ENCODE assay signal across 8 mouse cellular contexts in the genomic region with DNA sequence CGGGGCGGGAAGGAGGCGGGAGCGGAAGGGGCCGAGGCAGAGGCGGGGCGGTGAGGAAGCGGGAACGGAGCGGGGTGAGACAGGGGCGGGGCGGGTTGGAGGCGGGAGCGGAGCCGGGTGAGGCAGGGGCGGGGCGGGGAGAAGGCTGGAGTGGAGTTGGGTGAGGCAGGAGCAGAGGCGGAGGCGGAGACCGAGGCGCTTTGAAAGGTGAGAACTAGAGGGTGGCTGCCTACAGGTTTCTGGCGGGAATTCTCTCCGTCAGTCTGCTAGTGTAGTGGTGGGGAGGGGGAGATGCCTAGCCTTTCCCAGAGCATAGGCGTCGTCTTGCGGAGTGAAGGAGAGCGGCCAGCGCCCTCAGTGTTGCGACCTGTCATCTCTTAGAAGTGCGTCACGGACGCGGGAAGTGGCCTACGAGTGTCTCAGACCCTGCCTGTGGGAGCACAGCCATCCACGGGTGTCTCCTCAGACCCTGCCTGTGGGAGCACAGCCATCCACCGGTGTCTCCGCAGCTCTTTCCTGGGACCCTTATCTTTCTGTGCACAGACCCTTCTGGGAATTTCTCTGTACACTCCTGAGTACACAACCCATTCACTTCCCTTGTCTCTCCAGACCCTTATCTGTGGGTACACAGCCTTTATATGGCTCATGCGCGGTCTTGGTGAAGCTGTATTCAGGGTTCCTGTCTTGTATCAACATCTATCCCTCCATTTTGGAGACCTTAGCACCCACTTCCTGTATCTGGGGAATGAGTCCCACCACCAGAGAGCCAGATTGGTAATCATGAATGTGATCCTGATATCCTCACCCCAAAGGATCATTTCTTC. TPM values are rescaled to one million over a fixed set of nuclear protein-coding genes. Genes with fewer than 3 reads are reported as not detected.
A peak's percentile ranks its signal among the peaks of the same experiment; 100 is the strongest.
DNase-seq lines count a peak whose midpoint lies in the region; ATAC-seq lines count a peak whose summit lies in the region.

TSS of gene Ccdc82 (plus strand) at position 141 of the 824 bp plus-strand sequence.

- peak; percentile 96 for DNase-seq in ZHBTc4 (ENCODE audit: low read depth, low spot score)
- peak; percentile 79 to 85 for DNase-seq in gastrocnemius, adult 8-10 months (ENCODE audit: low spot score in 2 of 2)
- peak; percentile 95 for DNase-seq in induced T-regulatory cell, adult 2 months (ENCODE audit: low read depth)
- peak; percentile 52 to 70 for DNase-seq in left cerebral cortex, adult 9 months (ENCODE audit: low spot score in 2 of 2)
- peak; percentile 89 for DNase-seq in right cerebral cortex, postnatal 14 days
- peak; percentile 81 to 89 for DNase-seq in urinary bladder, postnatal 36 days (ENCODE audit: low spot score in 2 of 2)

- ATAC-seq in common myeloid progenitor, adult 5-6 weeks (replicated peaks; ENCODE audit: low read depth, poor library complexity, severe bottlenecking) = peak; percentile 91
- ATAC-seq in megakaryocyte progenitor cell, adult 5-6 weeks (replicated peaks; ENCODE audit: poor library complexity) = peak; percentile 94

RNA-seq across cellular contexts. Expression of gene Ccdc82, which starts in this region (rescaled TPM):
- 39.3 and 49.8 TPM in 2 replicates for total RNA-seq in common myeloid progenitor, adult 5-6 weeks (2017)
- 1 to 10 TPM; 3.2 to 4.8 (median 4.5) TPM for total RNA-seq in gastrocnemius, adult 8-10 months (2022)
- total RNA-seq in megakaryocyte progenitor cell, adult 5-6 weeks (2015) = 26.0 and 34.7 TPM in 2 replicates
- total RNA-seq in megakaryocyte progenitor cell, adult 5-6 weeks (2017) = 31.0 and 42.6 TPM in 2 replicates

Comparison
In these comparisons a context has a peak if more than half of its experiments do, and no peak if none do; other contexts are left out.
1. Peak in every context shown above with its lines: DNase-seq and ATAC-seq.